In genomic region chr2:32356216-32356615, GRCm38 (mm10) we compare ENCODE assay signal across 21 mouse cellular contexts. TPM values are rescaled to one million over a fixed set of nuclear protein-coding genes. Genes with fewer than 3 reads are reported as not detected.
DNase-seq lines count a peak whose midpoint lies in the region; TF ChIP-seq lines count a peak whose summit lies in the region.
"Had no signal": no experiment of that assay in that cellular context is flagged by ENCODE, and none has a peak within 500 bp of the region (broad histone marks: within the 10 kb centered on the region; RNA-seq: fewer than 3 reads in every experiment).

No protein-coding gene starts in this region.

- no peaks in the 10 kb centered on the region for H3K36me3 ChIP-seq in small intestine, adult 2 months (ENCODE audit: control insufficient read depth, insufficient read depth, low read length)
- H3K36me3 ChIP-seq: embryonic facial prominence, embryonic 12.5 days; G1E; heart, embryonic 12.5 days; hindbrain, embryonic 10.5 days had no signal

- WGBS in small intestine, adult 2 months, result 45% methylated on average over 10 of the region's 10 CpGs

- DNase-seq in cerebellum, adult 11-12 months, result peak; percentile 35
- DNase-seq in cerebellum, postnatal 4 days (ENCODE audit: low spot score in 2 of 2), result no peak
- DNase-seq in gastrocnemius, adult 2 months, result peak; percentile 78
- no peak for DNase-seq in gastrocnemius, postnatal 10 days
- DNase-seq in gastrocnemius, postnatal 14 days, result peak; percentile 42
- DNase-seq in kidney, postnatal 36 days, result no peak
- DNase-seq: adrenal gland, adult 8-10 months; adrenal gland, postnatal 36 days; B cell, adult 2 months; cerebellum, postnatal 14 days; heart, adult 18-20 months; kidney, adult 11 months; kidney, adult 9 months had no signal

- TF ChIP-seq CTCF in gastrocnemius, adult 2 months (IDR thresholded peaks at IDR 0.05), result no peak
- TF ChIP-seq CTCF in small intestine, adult 2 months (IDR thresholded peaks at IDR 0.05; ENCODE audit: extremely low read depth, insufficient read length, insufficient replicate concordance, low read depth, low read length), result no peak

- H3K27ac ChIP-seq in gastrocnemius, adult 2 months, result peak overlapping the region; percentile 64
- H3K27ac ChIP-seq in small intestine, adult 2 months (ENCODE audit: insufficient read depth, low read depth, low read length), result peak overlapping the region; percentile 52
- H3K27ac ChIP-seq: embryonic facial prominence, embryonic 12.5 days; hindbrain, embryonic 10.5 days; hindbrain, embryonic 14.5 days had no signal

- no peaks in the 10 kb centered on the region for H3K27me3 ChIP-seq in small intestine, adult 2 months (ENCODE audit: control insufficient read depth, insufficient read depth, low read length)
- H3K27me3 ChIP-seq: embryonic facial prominence, embryonic 12.5 days had no signal

- H3K4me1 ChIP-seq in small intestine, adult 2 months (ENCODE audit: control insufficient read depth, insufficient read depth, insufficient read length, low read length), result peaks cover 21% of the 10 kb centered on the region; the same call in 1 of the 2 replicates

- no peak for TF ChIP-seq POLR2A in small intestine, adult 2 months (IDR thresholded peaks at IDR 0.05; ENCODE audit: low read depth, low read length)

- intact Hi-C loops in gastrocnemius, adult 2 months (cut with DNase I), result no loop called here
- intact Hi-C loops in gastrocnemius, postnatal 14 days (cut with DNase I; ENCODE audit: low total_unique reads), result no loop called here

- no peak overlapping the region for H3K4me3 ChIP-seq in gastrocnemius, adult 2 months
- H3K4me3 ChIP-seq in small intestine, adult 2 months (ENCODE audit: low read depth, low read length), result no peak overlapping the region
- H3K4me3 ChIP-seq: embryonic facial prominence, embryonic 12.5 days; heart, embryonic 12.5 days; hindbrain, embryonic 10.5 days had no signal

RNA-seq across cellular contexts. Expression of gene Dnm1, which starts 3.1 kb away (rescaled TPM):
- 1 to 10 TPM; 3.7 to 8.2 TPM for total RNA-seq in gastrocnemius, adult 2 months (2021)
- 10 to 100 TPM; 18.9 to 25.7 TPM for total RNA-seq in gastrocnemius, postnatal 10 days (2021)
- total RNA-seq in gastrocnemius, postnatal 14 days (2021), result 10 to 100 TPM in 1 of 2 experiments, 1 to 10 TPM in 1; 9.8 to 13.5 TPM
- polyA plus RNA-seq in small intestine, adult 2 months (2012; rRNA removed), result 248 and 480 TPM in 2 replicates
- polyA plus RNA-seq: CD4-positive, CD25-positive, alpha-beta regulatory T cell, adult 4 months had no signal

RNA-seq across cellular contexts. Expression of gene Ciz1, which starts 4.1 kb away (rescaled TPM):
- 10 to 100 TPM; 26.4 to 26.6 TPM for total RNA-seq in gastrocnemius, adult 2 months (2021)
- 10 to 100 TPM; 31.2 to 47.2 TPM for total RNA-seq in gastrocnemius, postnatal 10 days (2021)
- 10 to 100 TPM; 29.3 to 30.0 TPM for total RNA-seq in gastrocnemius, postnatal 14 days (2021)
- 121 and 275 TPM in 2 replicates for polyA plus RNA-seq in small intestine, adult 2 months (2012; rRNA removed)

RNA-seq across cellular contexts. Expression of gene 1110008P14Rik, which starts 25.5 kb away (rescaled TPM):
- 10 to 100 TPM; 34.3 to 43.2 TPM for total RNA-seq in gastrocnemius, adult 2 months (2021)
- 10 to 100 TPM; 52.6 to 53.7 TPM for total RNA-seq in gastrocnemius, postnatal 10 days (2021)
- total RNA-seq in gastrocnemius, postnatal 14 days (2021), result 10 to 100 TPM; 44.1 to 49.3 TPM
- 117 and 134 TPM in 2 replicates for polyA plus RNA-seq in small intestine, adult 2 months (2012; rRNA removed)

RNA-seq across cellular contexts. Expression of gene Lcn2, which starts 31.8 kb away (rescaled TPM):
- total RNA-seq in gastrocnemius, adult 2 months (2021), result 1 to 10 TPM; 2.6 to 3.4 TPM
- total RNA-seq in gastrocnemius, postnatal 10 days (2021), result 1 to 10 TPM; 3.5 to 6.7 TPM
- total RNA-seq in gastrocnemius, postnatal 14 days (2021), result 1 to 10 TPM; 2.6 to 4.7 TPM
- 5.5 and 5.8 TPM in 2 replicates for polyA plus RNA-seq in small intestine, adult 2 months (2012; rRNA removed)
- total RNA-seq: G1E had no signal
- polyA plus RNA-seq: CD4-positive, CD25-positive, alpha-beta regulatory T cell, adult 4 months; forebrain, embryonic 16.5 days; hindbrain, embryonic 10.5 days had no signal

RNA-seq across cellular contexts. Expression of gene Ptges2, which starts 39.5 kb away (rescaled TPM):
- total RNA-seq in gastrocnemius, adult 2 months (2021), result 10 to 100 TPM; 34.7 to 51.1 TPM
- total RNA-seq in gastrocnemius, postnatal 10 days (2021), result 10 to 100 TPM; 38.1 to 40.7 TPM
- 10 to 100 TPM; 41.3 to 43.2 TPM for total RNA-seq in gastrocnemius, postnatal 14 days (2021)
- 22.3 and 32.6 TPM in 2 replicates for polyA plus RNA-seq in small intestine, adult 2 months (2012; rRNA removed)

Comparison
In these comparisons a context has a peak if more than half of its experiments do, and no peak if none do; other contexts are left out.
1. DNase-seq: peak in cerebellum, adult 11-12 months (single experiment), gastrocnemius, adult 2 months (single experiment) and gastrocnemius, postnatal 14 days (single experiment); none in cerebellum, postnatal 4 days (0 of 2), gastrocnemius, postnatal 10 days (single experiment) and kidney, postnatal 36 days (0 of 2).